Mouse (Mus musculus) spleen, adult 2 months (tissue): ENCODE measurements around the gene Rtf2.

Experiments
- CTCF ChIP-seq: fragments of 200-500 bp; IDR thresholded peaks from 2 replicates; pipeline ENCODE4 v1.5.1; 2011; ENCODE audit warnings: mild to moderate bottlenecking, inconsistent platforms; ENCODE audit not compliant: insufficient read depth, insufficient read length, insufficient replicate concordance; ENCODE audit errors: extremely low read depth
- POLR2A ChIP-seq: fragments of 200-500 bp; IDR thresholded peaks from 2 replicates; pipeline ENCODE4 v1.6.1; 2011; ENCODE audit warnings: low read depth, low read length, inconsistent platforms

- TF ChIP-seq CTCF (no peak), POLR2A (no peak)
Measured at GRCm38 (mm10) chr2:172445617-172446016, 5.3 kb downstream of the Rtf2 start.
